Mouse (Mus musculus) neural tube, postnatal 0 days (tissue): Measurements from ENCODE around the gene Edn3. TPM values are rescaled to one million over a fixed set of nuclear protein-coding genes. Genes with fewer than 3 reads are reported as not detected.

Experiments
- polyA plus RNA-seq: library from polyadenylated mRNA; unstranded; fragments of >200 nt; fragmentation: Nextera tagmentation; extraction: Ambion mirVana; gene quantifications from 2 replicates; pipeline ENCODE4 v1.2.1, GENCODE M21; 2015

Gene Edn3
- polyA plus RNA-seq, result 6.1 and 7.5 TPM in 2 replicates

GRCm38 (mm10) chr2:174760479-174761121, at the start of gene Edn3:
Gene Edn3, plus strand, starts transcription at chr2:174760619.

Other genes with a start within 250 kb of the Edn3 start
- gene Zfp831, start 117.1 kb upstream of the Edn3 start, polyA plus RNA-seq, result not detected in 2 replicates
- 0.37 TPM in 1 of 2 replicates, not detected in the other for gene Gm14444, start 249.6 kb downstream of the Edn3 start, polyA plus RNA-seq